Mouse (Mus musculus) gastrocnemius, adult 2 months (tissue): ENCODE data around the gene Tubgcp6. TPM values are rescaled to one million over a fixed set of nuclear protein-coding genes. Genes with fewer than 3 reads are reported as not detected.
A peak's percentile ranks its signal among the peaks of the same experiment; 100 is the strongest.

Experiments
- DNase-seq: peaks from one replicate; pipeline ENCODE4 v3.0.0; 2022
- H3K27ac ChIP-seq: fragments of 200-600 bp; 2 replicates; pipeline ENCODE4 v1.8.1; 2022; ENCODE audit warnings: mild to moderate bottlenecking
- H3K4me3 ChIP-seq: fragments of 200-600 bp; 2 replicates; pipeline ENCODE4 v1.8.1; 2022; ENCODE audit warnings: mild to moderate bottlenecking, moderate library complexity
- CTCF ChIP-seq: fragments of 200-600 bp; IDR thresholded peaks from 2 replicates; pipeline ENCODE4 v1.8.1; 2022; ENCODE audit warnings: antibody characterized with exemption, mild to moderate bottlenecking, moderate library complexity
- intact Hi-C: fragments of 180-260 bp; cut with DNase I; formaldehyde crosslinking; loops from one replicate; pipeline ENCODE4 v1.15.1; 2025
- total RNA-seq, 2 experiments: library from RNA; stranded (reverse); gene quantifications; 2 replicates each; pipeline ENCODE4 v1.2.3; 2021

Gene Tubgcp6
- total RNA-seq, 2 experiments from 2014 or later: 6.8 to 8.4 TPM

- intact Hi-C loops: no loop called here
- Histone ChIP-seq H3K27ac (no peak overlapping the region), H3K4me3 (no peak overlapping the region)
- no peak for TF ChIP-seq CTCF
- DNase-seq: no peak
Observed at GRCm38 (mm10) chr15:89069336-89069840, 53.5 kb downstream of the Tubgcp6 start.

- no peak overlapping the region for H3K4me3 ChIP-seq
- no peak overlapping the region for H3K27ac ChIP-seq
- no peak for DNase-seq
- no peak for TF ChIP-seq CTCF
- intact Hi-C loops: no loop called here
Observed at GRCm38 (mm10) chr15:89068226-89068625, 54.7 kb downstream of the Tubgcp6 start.

GRCm38 (mm10) chr15:89067609-89068008 is 55.3 kb downstream of the Tubgcp6 start:
- intact Hi-C loops: no loop called here
- Histone ChIP-seq H3K27ac (no peak overlapping the region), H3K4me3 (no peak overlapping the region)
- no peak for DNase-seq
- TF ChIP-seq CTCF: no peak

- Histone ChIP-seq H3K27ac (no peak overlapping the region), H3K4me3 (no peak overlapping the region)
- TF ChIP-seq CTCF: no peak
- intact Hi-C loops: no loop called here
- DNase-seq: no peak
Observed at GRCm38 (mm10) chr15:89064891-89065290, 58.0 kb downstream of the Tubgcp6 start.

- no peak overlapping the region for H3K4me3 ChIP-seq
- no peak for TF ChIP-seq CTCF
- intact Hi-C loops: no loop called here
- no peak overlapping the region for H3K27ac ChIP-seq
- DNase-seq: no peak
Observed at GRCm38 (mm10) chr15:89063536-89063935, 59.4 kb downstream of the Tubgcp6 start.

- no peak overlapping the region for H3K27ac ChIP-seq
Observed at GRCm38 (mm10) chr15:89063001-89063400, 59.9 kb downstream of the Tubgcp6 start.

GRCm38 (mm10) chr15:89062518-89062910 is 60.4 kb downstream of the Tubgcp6 start:
- no peak overlapping the region for H3K4me3 ChIP-seq
- no peak overlapping the region for H3K27ac ChIP-seq
- no peak for TF ChIP-seq CTCF
- intact Hi-C loops: no loop called here
- no peak for DNase-seq

More at GRCm38 (mm10) chr15:89063001-89063400, 59.9 kb downstream of the Tubgcp6 start:
- no peak for DNase-seq
- no peak for TF ChIP-seq CTCF
- intact Hi-C loops: no loop called here
- H3K4me3 ChIP-seq: no peak overlapping the region

GRCm38 (mm10) chr15:89061761-89062517 is 61.0 kb downstream of the Tubgcp6 start:
- intact Hi-C loops: no loop called here
- no peak overlapping the region for H3K27ac ChIP-seq
- no peak overlapping the region for H3K4me3 ChIP-seq
- TF ChIP-seq CTCF: no peak
- DNase-seq: no peak

- no peak overlapping the region for H3K4me3 ChIP-seq
- intact Hi-C loops: no loop called here
Observed at GRCm38 (mm10) chr15:89060811-89061460, 62.0 kb downstream of the Tubgcp6 start.

GRCm38 (mm10) chr15:89060032-89060681 is 62.8 kb downstream of the Tubgcp6 start:
- DNase-seq: peak; percentile 24
- intact Hi-C loops: no loop called here
- no peak for TF ChIP-seq CTCF
- peak overlapping the region; percentile 72 for H3K4me3 ChIP-seq
- H3K27ac ChIP-seq: no peak overlapping the region

More at GRCm38 (mm10) chr15:89060811-89061460, 62.0 kb downstream of the Tubgcp6 start:
- H3K27ac ChIP-seq: no peak overlapping the region
- no peak for DNase-seq
- TF ChIP-seq CTCF: no peak

GRCm38 (mm10) chr15:89059161-89059931 is 63.6 kb downstream of the Tubgcp6 start, which contains the start of gene Panx2:
Gene Panx2 (plus strand): TSS chr15:89059734.
- Histone ChIP-seq H3K27ac (no peak within 1 kb of the TSS), H3K4me3 (peak within 1 kb of the TSS; percentile 72)
- intact Hi-C loops: no loop called here
- no peak for TF ChIP-seq CTCF
- DNase-seq: no peak

- intact Hi-C loops: no loop called here
- no peak for DNase-seq
- H3K4me3 ChIP-seq: no peak overlapping the region
- no peak overlapping the region for H3K27ac ChIP-seq
- no peak for TF ChIP-seq CTCF
Observed at GRCm38 (mm10) chr15:89058736-89059135, 64.2 kb downstream of the Tubgcp6 start.
